Mouse (Mus musculus): ENCODE measurements around the gene Fxr1.

- TF ChIP-seq CTCF (IDR thresholded peaks at IDR 0.05; ENCODE audit: borderline replicate concordance, insufficient read depth, low read length) (no peak), POLR2A (IDR thresholded peaks at IDR 0.05; ENCODE audit: low read depth, low read length) (no peak)
Observed at GRCm38 (mm10) chr3:34006301-34006700, 13.4 kb upstream of the Fxr1 start.
